12 mouse cellular contexts compared by ENCODE assay signal in the genomic region with DNA sequence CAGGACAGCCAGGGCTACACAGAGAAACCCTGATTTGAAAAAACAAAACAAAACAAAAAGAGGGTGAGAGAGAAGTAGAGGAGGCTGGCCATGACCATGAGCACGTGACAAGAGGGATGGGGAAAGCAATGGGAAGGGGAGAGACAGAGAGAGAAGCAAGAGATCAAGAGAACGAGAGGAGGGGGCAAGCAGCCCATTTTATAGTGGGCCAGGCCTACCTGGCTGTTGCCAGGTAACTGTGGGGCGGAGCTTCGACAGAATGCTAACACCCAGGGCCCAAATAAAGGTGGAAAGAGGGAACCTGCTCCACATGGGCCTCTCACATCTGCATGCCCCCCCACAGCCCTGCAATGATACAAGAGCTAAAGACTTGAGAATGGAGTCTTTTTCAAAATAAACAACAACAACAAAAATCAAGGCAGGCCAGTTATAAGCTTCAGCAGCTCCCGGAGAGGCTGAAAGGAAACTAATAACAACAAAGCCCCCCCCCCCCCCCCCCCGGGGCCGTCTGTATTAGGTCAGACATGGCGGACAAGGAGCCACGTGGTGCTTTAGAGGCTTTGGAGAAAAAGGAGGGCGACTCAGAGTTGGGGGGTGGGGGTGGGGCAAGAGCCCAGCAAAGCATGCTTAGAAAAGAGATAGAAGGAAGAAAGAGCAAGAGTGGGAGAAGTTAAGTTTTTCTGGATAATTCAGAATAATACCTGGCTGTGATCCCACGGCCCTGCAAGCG. TPM values are rescaled to one million over a fixed set of nuclear protein-coding genes. Genes with fewer than 3 reads are reported as not detected.
A peak's percentile ranks its signal among the peaks of the same experiment; 100 is the strongest.
DNase-seq lines count a peak whose midpoint lies in the region; ATAC-seq and TF ChIP-seq lines count a peak whose summit lies in the region.
"Had no signal": no experiment of that assay in that cellular context is flagged by ENCODE, and none has a peak within 500 bp of the region (broad histone marks: within the 10 kb centered on the region; RNA-seq: fewer than 3 reads in every experiment).

No protein-coding gene starts in this region.

- H3K4me3 ChIP-seq in hindbrain, embryonic 13.5 days = peak overlapping the region; percentile 44
- H3K4me3 ChIP-seq in neural tube, embryonic 14.5 days (ENCODE audit: low read depth, low read length) = peak overlapping the region; percentile 37; the same call in 1 of the 2 replicates

- intact Hi-C loops in left cerebral cortex, postnatal 10 days (cut with DNase I) = no loop called here

- H3K27ac ChIP-seq in hindbrain, embryonic 13.5 days = peak overlapping the region; percentile 99
- peak overlapping the region; percentile 97 for H3K27ac ChIP-seq in neural tube, embryonic 14.5 days (ENCODE audit: low read depth, low read length)

- TF ChIP-seq POLR2A in brain, embryonic 14.5 days (IDR thresholded peaks at IDR 0.05; ENCODE audit: borderline replicate concordance, extremely low read depth, insufficient read depth, insufficient read length, poor library complexity, severe bottlenecking) = no peak

- WGBS in hindbrain, embryonic 13.5 days = 29% methylated on average over 10 of the region's 12 CpGs
- WGBS in neural tube, embryonic 14.5 days = 25% methylated on average over 11 of the region's 12 CpGs

- H3K4me1 ChIP-seq in hindbrain, embryonic 13.5 days (replicated peaks) = peaks cover 85% of the 10 kb centered on the region
- peaks cover 57% of the 10 kb centered on the region for H3K4me1 ChIP-seq in neural tube, embryonic 14.5 days (ENCODE audit: control insufficient read depth, insufficient read depth, low read length)

- H3K36me3 ChIP-seq in hindbrain, embryonic 13.5 days = no peaks in the 10 kb centered on the region
- no peaks in the 10 kb centered on the region for H3K36me3 ChIP-seq in neural tube, embryonic 14.5 days (ENCODE audit: control insufficient read depth, insufficient read depth, low read length)

- peak overlapping the region; percentile 86 for H3K4me2 ChIP-seq in hindbrain, embryonic 13.5 days
- H3K4me2 ChIP-seq in neural tube, embryonic 14.5 days (ENCODE audit: low read depth, low read length) = peak overlapping the region; percentile 89

- H3K27me3 ChIP-seq in hindbrain, embryonic 13.5 days = no peaks in the 10 kb centered on the region
- no peaks in the 10 kb centered on the region for H3K27me3 ChIP-seq in neural tube, embryonic 14.5 days (ENCODE audit: control insufficient read depth, insufficient read depth, low read length)

- H3K9me3 ChIP-seq in hindbrain, embryonic 13.5 days = no peaks in the 10 kb centered on the region
- no peaks in the 10 kb centered on the region for H3K9me3 ChIP-seq in neural tube, embryonic 14.5 days (ENCODE audit: control insufficient read depth, low read length)

- no peak for TF ChIP-seq CTCF in brain, embryonic 14.5 days (IDR thresholded peaks at IDR 0.05; ENCODE audit: borderline replicate concordance, extremely low read depth, insufficient read depth, insufficient read length)

- ATAC-seq in hindbrain, embryonic 13.5 days (ENCODE audit: low FRiP score) = no peak
- ATAC-seq in neural tube, embryonic 14.5 days (ENCODE audit: low read depth) = no peak
- ATAC-seq: activated CD4-positive, CD25-positive, alpha-beta regulatory T cell, adult 4 months had no signal

- peak; percentile 4 to 43 for DNase-seq in cerebellum, postnatal 10 days
- no peak for DNase-seq in cerebellum, adult 11 months
- peak; percentile 78 for DNase-seq in brain, embryonic 14.5 days (ENCODE audit: low read depth)
- DNase-seq in lung, postnatal 14 days = no peak
- no peak for DNase-seq in left cerebral cortex, postnatal 10 days (ENCODE audit: extremely low spot score in 1 of 2, low spot score in 2 of 2)
- DNase-seq in left cerebral cortex, adult 18-20 months (ENCODE audit: low spot score in 2 of 2) = no peak
- DNase-seq: cerebellum, adult 11-12 months; left cerebral cortex, postnatal 4 days had no signal

- H3K9ac ChIP-seq in hindbrain, embryonic 13.5 days = peak overlapping the region; percentile 85
- H3K9ac ChIP-seq in neural tube, embryonic 14.5 days (replicated peaks; ENCODE audit: low read depth, low read length) = peak overlapping the region; percentile 71

RNA-seq across cellular contexts. Expression of a gene that starts 36.4 kb away (rescaled TPM):
- 11,216 and 14,471 TPM in 2 replicates for polyA plus RNA-seq in brain, embryonic 14.5 days (2012; rRNA removed)
- 15,152 and 15,804 TPM in 2 replicates for polyA plus RNA-seq in hindbrain, embryonic 13.5 days (2015; fragmentation: Nextera tagmentation; extraction: Ambion mirVana)
- 13,706 and 14,496 TPM in 2 replicates for polyA plus RNA-seq in neural tube, embryonic 14.5 days (2014; fragmentation: Nextera tagmentation; extraction: Ambion mirVana)
- 1,000 to 10,000 TPM; 4,375 to 4,691 TPM for total RNA-seq in left cerebral cortex, postnatal 10 days (2021)
- 100 to 1,000 TPM; 874 to 893 TPM for total RNA-seq in left cerebral cortex, adult 18-20 months (2021)

RNA-seq across cellular contexts. Expression of a gene that starts 36.5 kb away (rescaled TPM):
- 136 and 183 TPM in 2 replicates for polyA plus RNA-seq in brain, embryonic 14.5 days (2012; rRNA removed)
- not detected in 2 replicates for polyA plus RNA-seq in hindbrain, embryonic 13.5 days (2015; fragmentation: Nextera tagmentation; extraction: Ambion mirVana)
- not detected in 2 replicates for polyA plus RNA-seq in neural tube, embryonic 14.5 days (2014; fragmentation: Nextera tagmentation; extraction: Ambion mirVana)
- total RNA-seq in left cerebral cortex, postnatal 10 days (2021) = not detected
- not detected for total RNA-seq in left cerebral cortex, adult 18-20 months (2021)
- total RNA-seq: left cerebral cortex, postnatal 4 days had no signal
- polyA plus RNA-seq: activated CD4-positive, CD25-positive, alpha-beta regulatory T cell, adult 4 months; intestine, embryonic 14.5 days had no signal

RNA-seq across cellular contexts. Expression of a gene that starts 39.8 kb away (rescaled TPM):
- 62.6 and 100 TPM in 2 replicates for polyA plus RNA-seq in brain, embryonic 14.5 days (2012; rRNA removed)
- polyA plus RNA-seq in hindbrain, embryonic 13.5 days (2015; fragmentation: Nextera tagmentation; extraction: Ambion mirVana) = 28.1 and 28.2 TPM in 2 replicates
- polyA plus RNA-seq in neural tube, embryonic 14.5 days (2014; fragmentation: Nextera tagmentation; extraction: Ambion mirVana) = 7.3 and 11.5 TPM in 2 replicates
- total RNA-seq in left cerebral cortex, postnatal 10 days (2021) = 100 to 1,000 TPM; 255 to 292 TPM
- total RNA-seq in left cerebral cortex, adult 18-20 months (2021) = 10 to 100 TPM; 65.4 to 66.8 TPM

RNA-seq across cellular contexts. Expression of a gene that starts 55.5 kb away (rescaled TPM):
- polyA plus RNA-seq in brain, embryonic 14.5 days (2012; rRNA removed) = 2,160 and 2,864 TPM in 2 replicates
- polyA plus RNA-seq in hindbrain, embryonic 13.5 days (2015; fragmentation: Nextera tagmentation; extraction: Ambion mirVana) = 1,016 and 1,054 TPM in 2 replicates
- 1,186 and 1,301 TPM in 2 replicates for polyA plus RNA-seq in neural tube, embryonic 14.5 days (2014; fragmentation: Nextera tagmentation; extraction: Ambion mirVana)
- 1,000 to 10,000 TPM in 1 of 2 experiments, 100 to 1,000 TPM in 1; 986 to 1,032 TPM for total RNA-seq in left cerebral cortex, postnatal 10 days (2021)
- 100 to 1,000 TPM; 584 to 602 TPM for total RNA-seq in left cerebral cortex, adult 18-20 months (2021)

Comparison
In these comparisons a context has a peak if more than half of its experiments do, and no peak if none do; other contexts are left out.
1. DNase-seq: peak in cerebellum, postnatal 10 days (2 of 2) and brain, embryonic 14.5 days (single experiment); none in cerebellum, adult 11 months (single experiment), lung, postnatal 14 days (single experiment), left cerebral cortex, postnatal 10 days (0 of 2) and left cerebral cortex, adult 18-20 months (0 of 2).
2. RNA of a gene that starts 36.5 kb away (polyA plus RNA-seq): 136 to 183 TPM in brain, embryonic 14.5 days; not detected in hindbrain, embryonic 13.5 days and not detected in neural tube, embryonic 14.5 days; every median in the first group is over 100 times any median in the second.